Mouse (Mus musculus) ES-E14 (cell line): ENCODE results near the gene Plxna2.

Experiments used
- CHD2 ChIP-seq: IDR thresholded peaks from 2 replicates; pipeline ENCODE4 v1.6.1; 2014; ENCODE audit warnings: mild to moderate bottlenecking, low read depth, low read length, inconsistent platforms
- HCFC1 ChIP-seq: IDR thresholded peaks from 2 replicates; pipeline ENCODE4 v1.6.1; 2012; ENCODE audit warnings: low read length, inconsistent platforms, borderline replicate concordance; ENCODE audit not compliant: insufficient read depth
- MAFK ChIP-seq: IDR thresholded peaks from 2 replicates; pipeline ENCODE4 v1.6.1; 2014; ENCODE audit warnings: mild to moderate bottlenecking, low read depth, low read length, inconsistent platforms; ENCODE audit not compliant: insufficient read depth
- ZC3H11A ChIP-seq: IDR thresholded peaks from 2 replicates; pipeline ENCODE4 v1.6.1; 2012; ENCODE audit warnings: low read depth, mild to moderate bottlenecking, inconsistent platforms, low read length, borderline replicate concordance
- ZNF384 ChIP-seq: IDR thresholded peaks from 2 replicates; pipeline ENCODE4 v1.6.1; 2012; ENCODE audit warnings: low read depth, low read length, inconsistent platforms

- no peak for TF ChIP-seq ZC3H11A
- TF ChIP-seq HCFC1 = no peak
- TF ChIP-seq CHD2 = no peak
- TF ChIP-seq MAFK = no peak
- no peak for TF ChIP-seq ZNF384
Measured at GRCm38 (mm10) chr1:194626109-194626508, 8.1 kb downstream of the Plxna2 start.
